Mouse (Mus musculus): ENCODE measurements around the gene Aifm2.

- no peak for TF ChIP-seq POLR2A (IDR thresholded peaks at IDR 0.05; ENCODE audit: low read depth, low read length)
- no peak for TF ChIP-seq CTCF (IDR thresholded peaks at IDR 0.05; ENCODE audit: borderline replicate concordance, insufficient read depth, low read length)
Measured at GRCm38 (mm10) chr10:61670758-61671157, 44.3 kb upstream of the Aifm2 start.

Measured in embryonic fibroblast, embryonic 13.5 days (primary cell).